Mouse (Mus musculus) limb, embryonic 15.5 days (tissue): ENCODE results near the gene Gabrg1. TPM values are rescaled to one million over a fixed set of nuclear protein-coding genes. Genes with fewer than 3 reads are reported as not detected.
A peak's percentile ranks its signal among the peaks of the same experiment; 100 is the strongest.

Source experiments
- ATAC-seq: fragments of 200-750 bp; cut with Nextera tagmentation; 2 replicates; pipeline ENCODE4 v1.8.0; 2017; ENCODE audit warnings: low read depth, moderate TSS enrichment; ENCODE audit not compliant: insufficient number of reproducible peaks, low FRiP score, low TSS enrichment
- H3K27ac ChIP-seq: fragments of 300-500 bp; sonication (generic); 2 replicates; pipeline ENCODE4 v1.5.1; 2015; ENCODE audit warnings: moderate library complexity, mild to moderate bottlenecking, inconsistent platforms
- H3K27me3 ChIP-seq: fragments of 300-500 bp; sonication (generic); 2 replicates; pipeline ENCODE4 v1.6.1; 2015; ENCODE audit warnings: inconsistent platforms
- H3K36me3 ChIP-seq: fragments of 300-500 bp; sonication (generic); 2 replicates; pipeline ENCODE4 v1.6.1; 2015; ENCODE audit warnings: inconsistent platforms
- H3K4me1 ChIP-seq: fragments of 300-500 bp; sonication (generic); 2 replicates; pipeline ENCODE4 v1.6.1; 2015; ENCODE audit warnings: inconsistent platforms
- H3K4me2 ChIP-seq: fragments of 300-500 bp; sonication (generic); 2 replicates; pipeline ENCODE4 v1.6.1; 2015; ENCODE audit warnings: mild to moderate bottlenecking, inconsistent platforms
- H3K4me3 ChIP-seq: fragments of 300-500 bp; sonication (generic); 2 replicates; pipeline ENCODE4 v1.5.1; 2015; ENCODE audit warnings: mild to moderate bottlenecking, inconsistent platforms
- H3K9ac ChIP-seq: fragments of 300-500 bp; sonication (generic); 2 replicates; pipeline ENCODE4 v1.6.1; 2015; ENCODE audit warnings: inconsistent platforms
- H3K9me3 ChIP-seq: fragments of 300-500 bp; sonication (generic); 2 replicates; pipeline ENCODE4 v1.6.1; 2016; ENCODE audit warnings: inconsistent platforms
- WGBS: fragments of 180-500 bp; shearing (Covaris S2); methylation state at CpG from one replicate; pipeline ENCODE4 v1.1.7; 2015; 5-methylcytosine and 5-hydroxymethylcytosine counted together
- polyA plus RNA-seq: library from polyadenylated mRNA; unstranded; fragments of >200 nt; fragmentation: Nextera tagmentation; extraction: Ambion mirVana; gene quantifications from 2 replicates; pipeline ENCODE4 v1.2.1, GENCODE M21; 2015

Gabrg1 gene
- 0.06 TPM in 1 of 2 replicates, not detected in the other for polyA plus RNA-seq

- peak within 1 kb of the TSS; percentile 39 for H3K4me2 ChIP-seq
- no peak for ATAC-seq
- no peaks in the 10 kb centered on the region for H3K27me3 ChIP-seq
- H3K9me3 ChIP-seq, result no peaks in the 10 kb centered on the region
- 4% methylated on average over 19 of the region's 19 CpGs for WGBS
- no peaks in the 10 kb centered on the region for H3K36me3 ChIP-seq
- peak within 1 kb of the TSS; percentile 16; the same call in 1 of the 2 replicates for H3K4me3 ChIP-seq
- peaks cover 7% of the 10 kb centered on the region; the same call in 1 of the 2 replicates for H3K4me1 ChIP-seq
- H3K27ac ChIP-seq, result no peak within 1 kb of the TSS
- H3K9ac ChIP-seq, result no peak within 1 kb of the TSS
Observed at GRCm38 (mm10) chr5:70842192-70843095, at the start of gene Gabrg1. Gene Gabrg1, minus strand, starts transcription at chr5:70842617.

GRCm38 (mm10) chr5:70884026-70884425 lies 41.6 kb upstream of the Gabrg1 start:
- Histone ChIP-seq H3K9ac (no peak overlapping the region), H3K4me3 (no peak overlapping the region), H3K27me3 (no peaks in the 10 kb centered on the region), H3K9me3 (no peaks in the 10 kb centered on the region), H3K36me3 (no peaks in the 10 kb centered on the region), H3K4me1 (no peaks in the 10 kb centered on the region), H3K27ac (no peak overlapping the region), H3K4me2 (no peak overlapping the region)
- WGBS, result 70% methylated on average over 3 of the region's 3 CpGs
- no peak for ATAC-seq

- no peak overlapping the region for H3K9ac ChIP-seq
- no peak overlapping the region for H3K4me2 ChIP-seq
- H3K9me3 ChIP-seq, result no peaks in the 10 kb centered on the region
- no peaks in the 10 kb centered on the region for H3K27me3 ChIP-seq
- H3K27ac ChIP-seq, result no peak overlapping the region
- no peak overlapping the region for H3K4me3 ChIP-seq
- WGBS, result 74% methylated on average over 1 of the region's 1 CpGs
- no peaks in the 10 kb centered on the region for H3K36me3 ChIP-seq
- H3K4me1 ChIP-seq, result no peaks in the 10 kb centered on the region
- no peak for ATAC-seq
Observed at GRCm38 (mm10) chr5:70870081-70870480, 27.7 kb upstream of the Gabrg1 start.

- Histone ChIP-seq H3K36me3 (no peaks in the 10 kb centered on the region), H3K27me3 (no peaks in the 10 kb centered on the region), H3K4me2 (peak overlapping the region; percentile 39), H3K9me3 (no peaks in the 10 kb centered on the region), H3K27ac (no peak overlapping the region), H3K9ac (no peak overlapping the region), H3K4me1 (peaks cover 7% of the 10 kb centered on the region; the same call in 1 of the 2 replicates), H3K4me3 (no peak overlapping the region)
- ATAC-seq, result 0 out of 2 replicates have a peak, but pooled peaks have one; percentile 65
- WGBS, result 13% methylated on average over 11 of the region's 11 CpGs
Observed at GRCm38 (mm10) chr5:70843096-70843734, 798 bp upstream of the Gabrg1 start.

GRCm38 (mm10) chr5:70818681-70819080 lies 23.7 kb downstream of the Gabrg1 start:
- Histone ChIP-seq H3K9ac (no peak overlapping the region), H3K4me1 (no peaks in the 10 kb centered on the region), H3K9me3 (no peaks in the 10 kb centered on the region), H3K4me2 (no peak overlapping the region), H3K27ac (no peak overlapping the region), H3K4me3 (no peak overlapping the region), H3K36me3 (no peaks in the 10 kb centered on the region), H3K27me3 (no peaks in the 10 kb centered on the region)
- 75% methylated on average over 2 of the region's 2 CpGs for WGBS
- no peak for ATAC-seq

- no peak for ATAC-seq
- H3K4me3 ChIP-seq, result no peak overlapping the region
- no peaks in the 10 kb centered on the region for H3K4me1 ChIP-seq
- H3K36me3 ChIP-seq, result no peaks in the 10 kb centered on the region
- H3K27me3 ChIP-seq, result no peaks in the 10 kb centered on the region
- no peaks in the 10 kb centered on the region for H3K9me3 ChIP-seq
- H3K27ac ChIP-seq, result no peak overlapping the region
- H3K4me2 ChIP-seq, result no peak overlapping the region
- H3K9ac ChIP-seq, result no peak overlapping the region
- 71% methylated on average over 2 of the region's 2 CpGs for WGBS
Observed at GRCm38 (mm10) chr5:70736156-70736555, 106.3 kb downstream of the Gabrg1 start.

- Histone ChIP-seq H3K9me3 (no peaks in the 10 kb centered on the region), H3K4me2 (no peak overlapping the region), H3K4me1 (no peaks in the 10 kb centered on the region), H3K36me3 (no peaks in the 10 kb centered on the region), H3K27ac (no peak overlapping the region), H3K9ac (no peak overlapping the region), H3K27me3 (no peaks in the 10 kb centered on the region), H3K4me3 (no peak overlapping the region)
- no peak for ATAC-seq
Observed at GRCm38 (mm10) chr5:70704361-70704760, 138.1 kb downstream of the Gabrg1 start.
